Mouse (Mus musculus): ENCODE results near the gene Nutm1.
"Not testable (repeated sequence)": the region's sequence is repeated elsewhere in the genome, so short reads cannot be mapped to it uniquely, and the experiment has no call there.

Nutm1 gene

GRCm38 (mm10) chr2:112259241-112259962 is at the start of gene Nutm1:
TSS of gene Nutm1 (minus strand) at chr2:112259291.
- peak in 1 of 2 experiments; percentile 28 for DNase-seq

GRCm38 (mm10) chr2:112308671-112309070 is 49.6 kb upstream of the Nutm1 start:
- DNase-seq: no peak

- DNase-seq: no peak
These were observed 39.1 kb upstream of the Nutm1 start for GRCm38 (mm10) chr2:112298221-112298620.

- DNase-seq: no peak
These were observed 37.1 kb upstream of the Nutm1 start for GRCm38 (mm10) chr2:112296211-112296610.

GRCm38 (mm10) chr2:112292823-112293222 is 33.7 kb upstream of the Nutm1 start:
- no peak for DNase-seq

- DNase-seq: no peak
These were observed 30.4 kb upstream of the Nutm1 start for GRCm38 (mm10) chr2:112289507-112289906.

GRCm38 (mm10) chr2:112287059-112287458 is 28.0 kb upstream of the Nutm1 start:
- no peak for DNase-seq

- not testable (repeated sequence) for DNase-seq
These were observed 27.0 kb upstream of the Nutm1 start for GRCm38 (mm10) chr2:112286062-112286461.

- no peak for DNase-seq
These were observed 25.9 kb upstream of the Nutm1 start for GRCm38 (mm10) chr2:112285031-112285390.

GRCm38 (mm10) chr2:112284363-112285030 is 25.4 kb upstream of the Nutm1 start:
- DNase-seq: no peak

- DNase-seq: no peak
These were observed 23.8 kb upstream of the Nutm1 start for GRCm38 (mm10) chr2:112282846-112283245.

GRCm38 (mm10) chr2:112276870-112277269 is 17.8 kb upstream of the Nutm1 start:
- DNase-seq: no peak

- DNase-seq: no peak
These were observed 14.4 kb upstream of the Nutm1 start for GRCm38 (mm10) chr2:112273474-112273873.

GRCm38 (mm10) chr2:112272909-112273308 is 13.8 kb upstream of the Nutm1 start:
- no peak for DNase-seq

- DNase-seq: no peak
These were observed 10.9 kb upstream of the Nutm1 start for GRCm38 (mm10) chr2:112270011-112270410.

GRCm38 (mm10) chr2:112267547-112268269 is 8.6 kb upstream of the Nutm1 start:
- peak in 1 of 2 experiments; percentile 47 for DNase-seq

- DNase-seq: peak; percentile 54 to 58
These were observed 7.7 kb upstream of the Nutm1 start for GRCm38 (mm10) chr2:112266780-112267179.

- DNase-seq: peak; percentile 77
These were observed 7.1 kb upstream of the Nutm1 start, which contains the start of gene Gm21985 for GRCm38 (mm10) chr2:112266242-112266592. TSS of gene Gm21985 (plus strand) at chr2:112266314.

- peak; percentile 93 to 94 for DNase-seq
These were observed 6.6 kb upstream of the Nutm1 start, which contains the start of gene Slc12a6 for GRCm38 (mm10) chr2:112265448-112266241. TSS of gene Slc12a6 (plus strand) at chr2:112265825.

GRCm38 (mm10) chr2:112264364-112264763 is 5.3 kb upstream of the Nutm1 start:
- no peak for DNase-seq

- DNase-seq: peak in 1 of 2 experiments; percentile 29
These were observed 3.7 kb upstream of the Nutm1 start for GRCm38 (mm10) chr2:112262779-112263295.
